Mouse (Mus musculus): Measurements from ENCODE around the gene Gpx4. TPM values are rescaled to one million over a fixed set of nuclear protein-coding genes. Genes with fewer than 3 reads are reported as not detected.

Gpx4 gene
- total RNA-seq, 4 experiments from 2014 or later = 472 to 551 (median 538) TPM

- DNase-seq (ENCODE audit: low spot score in 2 of 2) = no peak
Observed at GRCm38 (mm10) chr10:80103032-80103431, 56.1 kb downstream of the Gpx4 start.

- no peak for DNase-seq (ENCODE audit: low spot score in 2 of 2)
Observed at GRCm38 (mm10) chr10:80104181-80104580, 57.2 kb downstream of the Gpx4 start.

GRCm38 (mm10) chr10:80105460-80105859 is 58.5 kb downstream of the Gpx4 start, which contains the start of gene Sbno2:
TSS of gene Sbno2 (minus strand) at chr10:80105571.
- no peak for DNase-seq (ENCODE audit: low spot score in 2 of 2)

GRCm38 (mm10) chr10:80105926-80106325 is 59.0 kb downstream of the Gpx4 start:
- DNase-seq (ENCODE audit: low spot score in 2 of 2) = no peak

Other genes with a start within 250 kb of the Gpx4 start
- under 1 TPM; 0.32 to 0.89 (median 0.54) TPM for gene Misp, start 226.2 kb upstream of the Gpx4 start, total RNA-seq (2022)
- 10 to 100 TPM; 59.3 to 67.3 (median 63.6) TPM for gene Ptbp1, start 192.7 kb upstream of the Gpx4 start, total RNA-seq (2022)
- gene Prtn3, start 172.7 kb upstream of the Gpx4 start, total RNA-seq (2022) = 1 to 10 TPM; 2.4 to 3.2 (median 2.7) TPM
- gene Plppr3, start 172.5 kb upstream of the Gpx4 start, total RNA-seq (2022) = 10 to 100 TPM; 49.7 to 56.0 (median 52.7) TPM
- not detected for gene Elane, start 160.9 kb upstream of the Gpx4 start, total RNA-seq (2022)
- not detected for gene Cfd, start 156.3 kb upstream of the Gpx4 start, total RNA-seq (2022)
- gene Med16, start 138.2 kb upstream of the Gpx4 start, total RNA-seq (2022) = 10 to 100 TPM; 51.9 to 68.0 (median 61.4) TPM
- gene Gm26602, start 136.3 kb upstream of the Gpx4 start, total RNA-seq (2022) = not detected
- 1 to 10 TPM; 5.8 to 8.3 (median 6.4) TPM for gene Kiss1r, start 130.2 kb upstream of the Gpx4 start, total RNA-seq (2022)
- gene R3hdm4, start 126.0 kb upstream of the Gpx4 start, total RNA-seq (2022) = 100 to 1,000 TPM; 312 to 357 (median 346) TPM
- 1 to 10 TPM; 5.0 to 7.8 (median 7.5) TPM for gene Arid3a, start 120.1 kb upstream of the Gpx4 start, total RNA-seq (2022)
- 10 to 100 TPM; 38.5 to 48.2 (median 44.6) TPM for gene Wdr18, start 87.0 kb upstream of the Gpx4 start, total RNA-seq (2022)
- under 1 TPM; 0.23 to 0.30 (median 0.24) TPM for gene Grin3b, start 76.5 kb upstream of the Gpx4 start, total RNA-seq (2022)
- gene Tmem259, start 62.8 kb upstream of the Gpx4 start, total RNA-seq (2022) = 100 to 1,000 TPM; 105 to 117 (median 113) TPM
- gene Cnn2, start 58.6 kb upstream of the Gpx4 start, total RNA-seq (2022) = 1 to 10 TPM; 5.4 to 6.7 (median 6.3) TPM
- gene Abca7, start 50.7 kb upstream of the Gpx4 start, total RNA-seq (2022) = 10 to 100 TPM; 11.0 to 12.3 (median 12.0) TPM
- gene Arhgap45, start 30.5 kb upstream of the Gpx4 start, total RNA-seq (2022) = 1 to 10 TPM; 3.6 to 9.6 (median 6.0) TPM
- gene Polr2e, start 7.4 kb upstream of the Gpx4 start, total RNA-seq (2022) = 10 to 100 TPM; 64.7 to 80.4 (median 72.9) TPM
- gene Sbno2, start 58.4 kb downstream of the Gpx4 start, total RNA-seq (2022) = 10 to 100 TPM; 16.2 to 32.0 (median 20.3) TPM
- gene Stk11, start 68.6 kb downstream of the Gpx4 start, total RNA-seq (2022) = 100 to 1,000 TPM; 102 to 111 (median 109) TPM
- 100 to 1,000 TPM; 306 to 342 (median 330) TPM for gene Atp5d, start 91.5 kb downstream of the Gpx4 start, total RNA-seq (2022)
- 100 to 1,000 TPM; 328 to 363 (median 358) TPM for gene Cbarp, start 93.7 kb downstream of the Gpx4 start, total RNA-seq (2022)
- gene Midn, start 101.1 kb downstream of the Gpx4 start, total RNA-seq (2022) = 10 to 100 TPM; 48.5 to 76.4 (median 64.1) TPM
- gene Cirbp, start 118.8 kb downstream of the Gpx4 start, total RNA-seq (2022) = 100 to 1,000 TPM; 124 to 159 (median 143) TPM
- gene 1600002K03Rik, start 125.8 kb downstream of the Gpx4 start, total RNA-seq (2022) = 1 to 10 TPM; 4.1 to 6.0 (median 5.5) TPM
- gene Efna2, start 132.3 kb downstream of the Gpx4 start, total RNA-seq (2022) = 1 to 10 TPM; 6.8 to 9.1 (median 7.7) TPM
- gene Mum1, start 179.3 kb downstream of the Gpx4 start, total RNA-seq (2022) = 10 to 100 TPM; 41.9 to 51.7 (median 44.1) TPM
- gene Ndufs7, start 202.0 kb downstream of the Gpx4 start, total RNA-seq (2022) = 100 to 1,000 TPM; 214 to 225 (median 218) TPM
- 10 to 100 TPM; 28.8 to 33.6 (median 31.1) TPM for gene Gamt, start 213.8 kb downstream of the Gpx4 start, total RNA-seq (2022)
- gene Dazap1, start 214.3 kb downstream of the Gpx4 start, total RNA-seq (2022) = 10 to 100 TPM; 76.4 to 90.1 (median 83.5) TPM
- 1,000 to 10,000 TPM in 1 of 4 experiments, 100 to 1,000 TPM in 3; 922 to 1,007 (median 961) TPM for gene Rps15, start 245.3 kb downstream of the Gpx4 start, total RNA-seq (2022)
- gene Apc2, start 248.8 kb downstream of the Gpx4 start, total RNA-seq (2022) = 100 to 1,000 TPM; 107 to 125 (median 116) TPM